Mouse (Mus musculus): ENCODE data around the gene Atg13.

Atg13 gene

DNA sequence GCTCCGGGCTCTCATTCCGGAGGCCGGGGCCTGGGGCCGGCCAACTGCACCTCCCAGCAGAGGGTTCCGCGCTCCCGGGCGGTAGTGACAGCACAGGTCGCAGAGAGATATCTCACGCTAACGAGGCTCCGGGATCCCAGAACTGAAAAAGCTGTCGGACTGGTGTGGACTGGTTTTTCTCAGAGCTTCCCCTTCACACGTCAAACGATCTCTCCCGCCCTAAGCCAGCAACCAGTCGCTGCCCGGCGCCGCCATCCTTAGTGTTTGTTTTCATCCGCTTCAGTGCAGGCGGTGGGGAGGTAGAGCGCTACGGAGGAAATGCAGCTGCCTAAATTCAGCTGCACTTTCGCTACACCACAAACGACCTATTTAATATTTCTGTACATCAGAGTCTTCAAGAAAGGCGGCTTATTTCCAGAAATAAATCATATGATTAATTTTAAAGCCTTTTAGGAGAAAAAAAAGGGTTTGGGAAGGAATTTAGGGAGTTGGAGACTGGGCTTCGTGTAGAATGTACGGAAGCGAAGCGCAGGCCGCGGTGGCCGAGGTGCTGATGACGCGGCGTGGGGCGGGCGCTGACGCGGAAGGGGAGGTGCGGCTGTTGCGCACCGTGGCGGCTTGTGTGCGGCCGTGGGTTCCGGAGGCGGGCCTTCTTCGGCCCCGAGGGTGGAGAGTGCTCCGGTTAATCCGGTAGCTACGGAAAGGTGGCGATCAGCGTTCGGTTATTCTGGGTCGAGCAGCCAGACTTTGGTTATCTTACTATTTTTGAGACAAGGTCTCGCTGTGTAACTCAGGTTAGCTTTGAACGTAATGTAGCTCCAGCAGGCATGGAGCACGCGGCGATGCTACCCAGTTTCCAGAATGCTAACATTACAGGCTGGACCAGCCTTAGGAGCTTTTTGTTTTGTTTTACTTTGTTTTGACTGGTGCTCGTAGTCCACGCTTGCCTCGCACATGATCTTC lies at the start of gene Atg13, which contains the start of gene Harbi1:
Gene Atg13, minus strand, starts transcription at position 305 of the 963 bp plus-strand sequence.
Gene Harbi1, plus strand, starts transcription at position 581 of the 963 bp plus-strand sequence.
- peak; percentile 96 for DNase-seq

DNA sequence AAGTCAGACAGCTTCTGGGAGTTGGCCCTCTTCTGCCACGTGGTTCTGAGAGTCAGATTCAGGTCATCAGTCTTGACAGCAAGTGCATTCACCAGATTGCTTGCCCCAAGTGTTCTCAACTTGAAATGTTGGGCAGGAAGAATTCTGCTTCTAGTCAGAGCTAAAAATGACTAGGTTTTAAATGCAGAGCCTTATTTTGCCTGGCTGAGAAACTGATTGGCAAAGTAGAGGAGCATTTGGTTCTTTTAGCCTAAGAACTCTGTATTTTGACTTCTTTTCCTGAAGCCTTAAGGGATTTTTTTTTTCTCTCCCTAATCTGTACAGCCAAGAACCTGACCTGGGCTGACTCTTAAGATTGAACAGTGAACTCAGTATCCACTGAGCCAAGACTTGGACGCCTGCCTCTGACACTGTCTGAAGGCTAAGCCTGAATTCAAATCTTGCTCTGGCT lies 39.5 kb upstream of the Atg13 start:
- no peak for DNase-seq

DNA sequence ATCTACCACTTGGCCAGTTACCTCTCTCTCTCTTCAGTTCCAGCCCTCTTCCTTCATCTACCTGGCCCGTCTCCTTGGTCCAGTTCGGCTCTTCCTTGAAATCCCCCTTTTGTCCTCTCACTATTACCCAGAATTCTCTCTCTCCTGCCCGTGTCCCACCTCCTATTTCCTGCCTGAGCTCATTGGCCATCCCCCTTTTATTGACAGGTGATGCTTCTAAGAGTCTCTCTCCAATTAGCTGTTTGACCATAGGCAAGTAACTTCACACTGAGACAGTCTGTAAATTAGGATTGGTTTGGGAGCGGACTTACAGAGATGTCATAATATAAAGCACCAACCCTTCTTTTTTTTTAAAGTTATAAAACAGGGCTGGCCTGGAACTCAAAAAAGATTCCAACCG lies 34.3 kb upstream of the Atg13 start:
- no peak for DNase-seq

DNA sequence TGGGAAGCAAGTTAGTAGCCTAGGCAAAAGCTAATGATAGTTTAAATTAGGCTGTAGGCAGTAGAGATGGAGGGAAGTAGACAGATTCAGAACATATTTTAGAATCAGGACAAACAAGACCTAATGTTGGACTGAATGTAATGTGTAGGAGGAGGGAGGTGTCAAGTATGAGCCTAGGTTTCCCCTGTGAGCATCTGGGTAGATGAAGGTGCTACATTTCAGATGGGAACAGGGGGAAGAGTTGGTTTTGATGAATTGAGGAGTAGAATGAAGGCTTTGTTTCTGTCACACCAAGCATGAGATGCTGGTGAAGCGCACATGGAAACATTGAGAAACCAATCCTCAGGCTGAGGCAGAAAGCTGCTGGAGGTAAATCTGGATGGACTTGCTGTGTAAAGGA lies 29.2 kb upstream of the Atg13 start:
- no peak for DNase-seq

DNA sequence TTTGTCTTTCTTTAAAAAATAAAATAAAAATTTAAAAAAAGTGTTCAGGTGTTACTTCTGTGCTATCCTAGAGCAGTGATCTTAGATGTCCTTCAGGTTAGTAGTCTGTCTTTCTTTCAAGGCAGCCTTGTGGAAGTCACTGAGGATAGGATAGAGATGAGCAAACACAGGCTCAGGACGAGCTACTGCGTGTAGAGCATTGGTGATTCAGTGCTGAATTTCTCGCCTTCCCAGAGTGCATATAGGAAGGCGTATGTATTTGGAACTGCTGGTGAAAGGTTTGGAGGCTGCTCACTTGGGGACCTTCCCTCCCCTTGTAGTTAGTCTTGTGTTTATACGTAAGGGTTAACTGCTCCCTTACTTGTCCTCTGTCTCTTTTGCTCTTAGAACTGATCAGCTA lies 24.8 kb upstream of the Atg13 start:
- DNase-seq: no peak

DNA sequence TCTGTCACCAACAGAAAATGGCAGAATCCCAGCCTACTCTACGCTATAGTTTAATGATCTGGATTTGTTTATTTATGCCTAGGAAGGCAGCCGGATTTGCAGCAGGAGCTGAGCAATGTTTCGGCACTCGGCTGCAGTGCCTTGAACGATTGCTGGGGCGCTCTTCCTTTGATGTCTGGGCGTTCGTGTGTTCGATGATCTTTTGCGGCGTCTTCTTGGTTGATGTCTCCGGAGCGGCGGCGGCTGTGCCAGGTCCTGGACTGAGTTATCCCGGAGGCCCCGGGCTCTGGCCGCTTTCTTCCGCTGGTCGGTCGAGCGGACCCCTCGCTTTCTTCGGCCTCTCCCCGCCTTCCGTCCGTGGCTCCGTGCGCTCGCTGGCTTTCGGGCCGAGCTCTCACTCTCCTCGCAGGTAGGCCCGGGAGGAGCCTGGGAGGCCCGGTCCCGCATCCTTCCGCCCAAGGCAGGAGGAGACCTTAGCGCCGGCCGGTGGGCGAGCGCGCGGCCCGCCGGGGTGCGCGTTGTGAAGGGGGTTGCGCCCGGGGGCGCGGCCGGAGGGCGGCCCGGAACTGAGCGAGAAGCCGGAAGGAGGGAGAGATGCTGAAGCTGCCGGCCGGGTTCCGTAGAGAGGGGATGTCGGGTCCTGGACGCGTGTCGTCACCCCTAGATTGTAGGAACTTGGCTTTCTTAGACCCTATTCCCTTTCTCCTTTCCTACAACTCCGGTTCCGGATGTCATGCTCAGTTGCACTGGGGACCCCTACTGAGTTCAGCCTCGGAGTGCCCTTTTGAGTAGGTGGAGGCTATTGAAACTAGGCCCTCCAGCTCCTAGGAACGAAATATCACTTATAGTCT lies 19.8 kb upstream of the Atg13 start, which contains the start of gene Ambra1:
Gene Ambra1, plus strand, starts transcription at position 164 of the 851 bp plus-strand sequence.
- DNase-seq: peak; percentile 82

DNA sequence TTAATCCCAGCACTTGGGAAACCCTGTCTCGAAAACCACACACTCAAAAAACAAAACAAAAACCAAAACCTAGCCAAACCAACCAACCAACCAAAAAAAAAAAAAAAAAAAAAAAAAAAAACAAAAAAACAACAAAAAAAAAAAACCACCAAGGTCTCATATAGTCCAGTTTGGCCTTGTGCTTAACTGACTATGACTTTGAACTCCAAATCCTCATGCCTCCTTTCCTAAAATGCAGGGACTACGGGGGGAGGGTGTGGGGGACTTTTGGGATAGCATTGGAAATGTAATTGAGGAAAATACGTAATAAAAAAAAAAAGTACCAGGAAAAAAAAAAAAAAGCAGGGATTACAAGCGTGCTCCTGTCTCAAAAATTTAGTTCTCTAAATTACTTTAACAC lies 19.2 kb upstream of the Atg13 start:
- no peak for DNase-seq

DNA sequence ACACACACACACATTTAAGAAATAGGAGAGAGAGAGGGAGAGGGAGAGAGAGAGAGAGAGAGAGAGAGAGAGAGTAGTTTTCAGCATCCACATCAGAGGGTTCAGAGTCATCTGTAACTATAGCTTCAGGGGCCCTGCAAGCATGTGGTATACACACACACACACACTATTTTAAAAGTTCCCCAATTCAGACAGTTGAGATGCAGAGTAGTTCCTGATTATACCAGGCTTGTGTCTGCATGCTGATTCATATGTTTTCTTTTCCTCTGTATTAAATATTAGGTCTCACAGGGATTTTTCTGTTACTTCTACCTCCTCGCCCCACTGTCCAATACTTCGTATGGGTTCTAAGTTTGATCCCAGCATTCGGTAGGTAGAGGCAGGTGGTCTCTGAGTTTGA lies 16.6 kb upstream of the Atg13 start:
- DNase-seq: no peak

DNA sequence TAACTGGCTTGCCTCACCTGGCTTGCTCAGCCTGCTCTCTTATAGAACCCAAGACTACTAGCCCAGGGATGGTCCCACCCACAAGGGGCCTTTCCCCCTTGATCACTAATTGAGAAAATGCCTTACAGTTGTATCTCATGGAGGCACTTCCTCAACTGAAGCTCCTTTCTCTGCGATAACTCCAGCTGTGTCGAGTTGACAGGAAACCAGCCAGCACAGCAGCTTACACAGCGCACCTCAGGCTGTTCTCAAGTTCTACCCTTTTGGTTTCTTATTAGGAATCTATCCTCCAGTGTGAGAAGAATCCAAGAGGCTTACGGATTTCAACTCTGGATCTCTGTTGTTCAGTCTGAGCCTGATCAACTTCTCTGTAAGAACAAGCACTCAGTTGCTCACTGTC lies 15.1 kb upstream of the Atg13 start:
- DNase-seq: peak; percentile 50

DNA sequence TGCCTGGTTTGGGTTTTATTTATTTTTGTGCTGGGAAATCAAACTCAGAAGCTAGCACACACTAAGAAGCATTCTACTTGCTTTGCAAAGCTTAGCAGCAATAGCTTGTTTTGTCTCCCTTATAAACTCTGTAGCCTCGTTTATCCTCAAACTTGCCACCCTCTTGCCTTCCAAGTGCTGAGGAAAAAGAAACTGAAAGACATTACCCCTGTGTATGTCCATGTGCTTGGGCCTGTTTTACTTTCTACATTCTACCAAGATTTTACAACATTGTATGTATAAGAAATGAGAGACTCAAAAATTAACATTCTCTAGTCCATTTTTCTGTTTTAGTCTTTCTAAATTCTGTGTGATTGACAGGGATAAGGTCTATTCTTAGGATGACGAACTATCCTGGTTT lies 14.3 kb upstream of the Atg13 start:
- no peak for DNase-seq

DNA sequence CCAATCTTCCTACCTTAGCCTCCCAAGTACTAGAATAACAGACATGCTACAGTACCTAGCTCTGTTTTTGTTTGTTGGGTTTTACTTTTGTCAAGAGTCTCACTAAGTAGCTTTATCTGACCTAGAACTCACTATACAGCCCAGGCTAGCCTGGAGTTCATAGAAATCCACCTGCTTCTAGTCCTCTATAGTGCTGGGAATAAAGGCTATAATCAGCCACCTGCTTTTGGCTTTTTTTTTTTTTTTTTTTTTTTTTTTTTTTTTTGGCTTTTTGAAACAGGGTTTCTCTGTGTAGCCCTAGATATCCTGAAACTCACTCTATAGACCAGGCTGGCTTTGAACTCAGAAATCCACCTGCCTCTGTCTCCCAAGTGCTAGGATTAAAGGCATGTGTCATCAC lies 13.6 kb upstream of the Atg13 start:
- DNase-seq: no peak

DNA sequence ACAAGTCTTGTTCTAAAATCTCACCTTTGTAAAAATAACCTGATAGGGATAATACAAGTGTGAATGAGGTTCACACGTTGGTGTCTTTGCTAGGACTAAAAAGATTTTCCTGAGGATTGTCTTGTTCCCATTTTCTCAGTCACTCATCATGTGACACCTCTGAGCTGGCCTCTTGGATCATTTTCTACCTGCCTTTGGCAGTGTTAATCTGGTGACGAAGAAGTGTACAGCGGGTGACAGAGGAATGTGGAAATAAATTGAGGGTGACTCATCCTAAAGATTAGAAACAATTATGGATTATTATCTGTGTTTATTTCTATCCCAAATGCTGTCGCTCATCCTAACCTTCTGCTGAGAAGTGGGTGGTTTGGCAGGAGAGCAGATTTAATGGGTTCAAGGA lies 13.0 kb upstream of the Atg13 start:
- no peak for DNase-seq

DNA sequence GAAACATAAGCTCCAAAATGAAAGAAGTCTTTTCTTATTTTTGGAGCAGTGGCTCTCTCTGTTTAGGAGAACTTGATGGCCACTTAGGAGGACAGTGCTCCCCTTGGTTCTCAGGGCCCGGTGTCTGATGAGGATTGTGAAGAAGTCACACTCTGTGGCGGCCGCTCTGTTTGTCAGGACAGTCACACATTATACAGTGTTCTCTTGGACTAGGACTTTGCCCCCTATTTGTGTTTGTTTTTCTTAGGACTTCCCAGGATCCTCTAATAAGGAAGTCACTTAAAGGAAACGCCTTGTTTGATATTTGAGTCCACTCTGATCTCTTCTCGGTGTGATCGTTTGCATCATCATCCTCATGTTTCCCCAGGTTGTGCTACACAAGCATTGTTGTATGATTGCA lies 7.9 kb upstream of the Atg13 start:
- no peak for DNase-seq

DNA sequence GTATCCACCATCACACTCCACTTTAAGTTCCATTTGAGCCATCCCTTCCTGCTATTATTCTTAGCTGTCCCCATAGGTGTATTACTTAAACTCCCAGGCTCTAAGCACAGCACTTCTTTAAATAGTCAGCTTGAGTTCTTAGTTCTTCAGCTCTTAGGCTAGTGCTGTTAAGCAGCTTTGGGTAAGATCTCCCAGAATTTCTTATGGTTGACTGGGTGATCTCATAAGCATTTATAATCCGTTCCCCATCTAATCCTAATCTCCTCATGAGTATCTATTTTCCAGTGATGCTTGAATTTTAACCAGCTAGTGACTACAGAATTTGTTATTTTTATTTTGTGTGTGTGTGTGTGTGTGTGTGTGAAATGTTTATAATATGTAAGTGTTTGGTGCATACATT lies 4.5 kb upstream of the Atg13 start:
- no peak for DNase-seq

DNA sequence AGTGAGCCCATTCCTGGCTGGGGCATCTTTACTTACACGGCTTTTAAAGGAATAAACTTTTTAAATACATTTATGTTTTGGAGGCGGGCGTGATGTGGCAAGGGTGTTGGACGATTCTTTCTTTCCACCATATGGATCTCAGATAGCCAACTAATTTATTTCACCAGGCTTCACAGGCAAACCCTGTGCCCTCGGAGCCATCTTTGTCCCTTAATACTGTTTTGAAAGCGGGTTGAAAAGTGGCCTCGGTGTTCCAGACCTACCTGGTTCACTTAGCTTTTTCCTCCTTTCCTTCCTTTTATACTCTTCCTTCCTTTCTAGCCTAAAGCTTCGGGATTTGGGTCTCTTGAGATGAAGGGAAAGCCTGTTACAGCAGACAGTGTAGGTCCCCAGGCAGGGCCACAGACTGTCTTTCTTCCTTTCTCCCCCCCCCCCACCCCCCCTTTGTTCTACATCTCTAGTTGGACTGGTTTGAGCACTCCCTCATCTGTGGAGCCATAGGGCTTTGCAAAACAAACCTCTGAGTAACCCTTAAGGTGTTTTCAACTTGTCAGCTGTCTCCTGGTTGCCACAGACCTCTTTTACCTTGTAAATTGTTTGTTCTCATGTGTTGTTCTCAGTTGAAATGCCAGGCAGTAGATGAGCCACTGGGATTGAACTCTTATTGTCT lies 1.0 kb upstream of the Atg13 start:
- peak; percentile 11 for DNase-seq

DNA sequence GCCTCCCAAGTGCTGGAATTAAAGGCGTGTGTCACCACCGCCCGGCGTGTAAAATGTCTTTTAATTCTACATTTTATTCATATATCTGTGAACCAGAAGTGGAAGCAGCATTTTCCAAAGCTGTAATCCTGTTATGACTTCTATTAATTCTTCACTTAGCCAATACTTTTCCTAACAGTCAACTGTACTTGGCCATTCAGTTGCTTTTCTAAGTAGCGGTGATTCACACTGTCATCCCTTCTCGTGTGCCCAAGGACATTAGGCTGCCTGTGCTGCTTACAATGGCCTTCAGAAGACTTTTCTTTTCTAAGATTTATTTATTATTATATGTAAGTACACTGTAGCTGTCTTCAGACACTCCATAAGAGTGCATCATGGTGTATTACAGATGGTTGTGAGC lies 2.0 kb downstream of the Atg13 start:
- no peak for DNase-seq

DNA sequence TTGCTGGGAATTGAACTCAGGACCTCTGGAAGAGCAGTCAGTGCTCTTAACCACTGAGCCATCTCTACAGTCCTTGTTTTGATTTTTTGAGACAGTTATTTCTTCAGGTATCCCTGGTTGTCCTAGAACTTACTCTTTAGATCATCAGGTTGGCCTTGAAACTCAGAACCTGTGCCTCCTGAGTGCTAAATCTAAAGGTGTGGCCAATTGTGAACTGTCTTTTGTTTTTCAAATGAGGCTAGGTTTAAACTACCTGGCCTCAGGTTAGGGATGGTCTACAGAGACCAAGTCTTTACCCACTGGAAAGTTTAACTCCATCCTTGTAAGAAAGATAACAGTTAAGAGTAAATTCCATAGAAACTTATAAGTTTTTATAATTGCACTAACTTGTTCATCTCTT lies 3.9 kb downstream of the Atg13 start:
- no peak for DNase-seq

DNA sequence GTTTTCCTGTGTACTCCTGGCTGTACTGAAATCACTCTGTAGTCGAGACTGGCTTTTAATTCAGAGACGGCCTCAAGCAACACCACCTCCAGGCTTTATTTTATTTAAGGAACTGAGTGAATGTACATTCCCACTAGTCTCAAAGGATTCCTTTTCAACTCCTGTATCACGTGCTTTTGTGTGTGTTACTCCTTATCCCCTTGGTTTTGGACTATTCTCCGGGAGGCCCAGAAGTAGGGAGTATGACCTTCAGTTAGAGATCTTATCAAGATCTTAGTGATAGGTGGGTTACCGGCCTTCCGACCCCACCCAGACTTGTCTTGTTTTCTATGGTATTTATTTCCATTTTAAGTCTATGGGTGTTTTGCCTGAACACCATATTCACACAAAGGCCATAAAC lies 4.6 kb downstream of the Atg13 start:
- DNase-seq: no peak

DNA sequence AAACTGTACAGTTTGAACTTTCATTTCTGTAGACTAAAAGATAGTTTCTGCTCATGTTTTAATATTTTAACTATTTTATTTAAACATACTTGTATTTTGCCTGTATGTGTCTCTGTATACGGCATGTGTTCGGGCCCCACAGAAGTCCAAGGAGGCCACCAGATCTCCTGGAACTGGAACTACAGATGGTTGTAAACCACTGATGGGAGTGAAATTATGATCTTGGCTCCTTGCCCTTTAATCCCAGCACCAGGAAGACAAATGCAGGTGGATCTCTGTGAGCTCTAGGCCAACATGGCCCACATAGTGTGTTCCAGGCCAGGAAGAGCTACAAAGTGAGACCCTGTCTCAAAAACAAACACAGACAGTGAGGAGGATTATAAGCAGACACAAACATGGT lies 9.0 kb downstream of the Atg13 start:
- no peak for DNase-seq

DNA sequence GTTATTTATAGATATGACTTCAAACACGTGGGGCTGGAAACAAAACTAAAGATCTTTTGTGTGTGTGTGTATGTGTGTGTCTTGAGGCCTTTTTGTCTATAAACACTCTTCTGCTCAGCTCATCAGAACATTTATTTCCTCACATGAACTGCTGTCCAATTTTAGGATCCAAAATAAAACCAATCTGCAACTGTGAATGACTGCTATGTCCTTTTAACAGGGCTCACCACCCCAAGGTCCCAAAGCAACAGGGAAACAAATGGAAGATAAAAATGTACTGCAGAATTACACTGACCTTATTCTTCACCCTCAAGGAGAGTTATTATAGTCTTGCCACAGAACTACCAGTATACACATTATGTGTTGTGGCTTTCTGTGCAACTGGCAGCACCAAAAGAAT lies 11.2 kb downstream of the Atg13 start:
- DNase-seq: no peak

DNA sequence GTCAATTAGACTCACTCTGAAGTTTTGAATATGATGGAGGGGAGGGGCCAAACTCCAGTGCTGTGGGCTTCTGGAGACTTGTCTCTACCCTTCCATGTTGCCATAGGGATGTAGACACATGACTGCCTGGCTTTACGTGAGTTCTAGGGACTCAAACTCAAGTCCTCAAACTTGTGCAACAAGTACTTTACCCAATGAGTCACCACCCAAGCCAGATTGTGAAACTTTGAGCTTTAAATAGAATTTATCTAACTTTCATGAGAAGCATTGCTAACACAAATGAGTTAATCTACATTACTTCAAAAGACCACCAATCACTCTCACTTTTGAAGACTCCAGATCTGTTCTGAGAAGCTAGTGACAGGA lies 14.2 kb downstream of the Atg13 start:
- DNase-seq: no peak

DNA sequence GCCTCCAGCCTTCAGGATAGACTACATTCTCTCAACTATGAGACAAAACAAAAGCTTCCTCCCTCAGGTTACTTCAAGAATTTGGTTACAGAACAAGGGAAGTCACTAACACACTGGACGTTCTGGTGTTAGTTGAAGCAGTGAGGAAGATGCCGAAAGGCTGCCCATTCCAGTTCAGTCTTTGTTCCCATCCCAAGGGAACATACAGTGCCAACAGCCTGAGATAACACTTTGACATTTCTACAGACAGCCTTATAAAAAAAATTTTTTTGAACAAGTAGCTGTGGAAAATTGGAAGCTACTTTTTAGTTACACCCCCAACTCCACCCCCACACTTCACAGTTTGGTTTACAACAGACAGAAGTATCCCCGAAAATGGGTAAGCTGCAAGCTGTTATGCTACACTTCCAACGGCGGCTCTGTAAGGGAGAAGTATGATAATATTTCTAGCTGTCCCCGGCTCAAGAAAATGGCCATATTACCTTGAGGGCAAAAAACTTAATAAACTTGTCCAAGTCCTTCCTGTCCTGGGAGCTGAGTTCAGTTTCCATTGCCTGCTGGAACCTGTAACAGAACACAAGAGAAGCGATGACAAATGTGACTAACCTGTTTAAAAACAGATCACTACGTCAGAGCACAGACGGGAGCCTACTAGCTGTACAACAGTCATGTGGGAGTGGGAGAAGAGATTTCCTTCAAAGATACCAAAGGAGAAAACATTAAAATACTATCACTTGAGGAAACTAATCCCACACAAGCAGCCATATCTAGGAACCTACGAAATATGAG lies 14.7 kb downstream of the Atg13 start:
- no peak for DNase-seq

Measured in thymus, postnatal 4 days (tissue).